Mouse (Mus musculus) MEL (cell line): ENCODE data around the gene Nubp2. TPM values are rescaled to one million over a fixed set of nuclear protein-coding genes. Genes with fewer than 3 reads are reported as not detected.
A peak's percentile ranks its signal among the peaks of the same experiment; 100 is the strongest.

Experiments used
- DNase-seq: peaks from one replicate; pipeline ENCODE4 v3.0.0; 2011; ENCODE audit warnings: low read depth, low spot score
- H3K27ac ChIP-seq: 2 replicates; pipeline ENCODE4 v1.5.1; 2012; ENCODE audit warnings: low read depth, mild to moderate bottlenecking, control low read depth, low read length, moderate library complexity; ENCODE audit not compliant: control insufficient read depth
- H3K27me3 ChIP-seq, 2 experiments: fragments of 150-350 bp in 1 of 2; sonication (generic) in 1 of 2; 2 replicates each; pipeline ENCODE4 v1.6.1; 2012; ENCODE audit warnings: low read length in 2 of 2, mild to moderate bottlenecking in 2 of 2, improper control_type of control experiment in 1 of 2, moderate library complexity in 1 of 2; ENCODE audit not compliant: insufficient read depth in 2 of 2, control insufficient read depth in 1 of 2
- H3K36me3 ChIP-seq, 2 experiments: 2 replicates each; pipeline ENCODE4 v1.6.1; 2012 to 2014; ENCODE audit warnings: low read length in 2 of 2, improper control_type of control experiment in 1 of 2, inconsistent platforms in 1 of 2, mild to moderate bottlenecking in 1 of 2; ENCODE audit not compliant: insufficient read depth in 2 of 2, control insufficient read depth in 1 of 2
- H3K4me1 ChIP-seq, 2 experiments: fragments of 150-350 bp in 1 of 2; sonication (generic) in 1 of 2; 2 replicates each; pipeline ENCODE4 v1.6.1; 2012; ENCODE audit warnings: low read length in 2 of 2, improper control_type of control experiment in 1 of 2, mild to moderate bottlenecking in 1 of 2; ENCODE audit not compliant: insufficient read depth in 2 of 2, control insufficient read depth in 1 of 2
- H3K4me3 ChIP-seq, 2 experiments: fragments of 150-350 bp in 1 of 2; sonication (generic) in 1 of 2; 2 replicates each; pipeline ENCODE4 v1.5.1; 2012; ENCODE audit warnings: low read depth in 2 of 2, low read length in 2 of 2, mild to moderate bottlenecking in 2 of 2, moderate library complexity in 2 of 2, control low read depth in 1 of 2, improper control_type of control experiment in 1 of 2; ENCODE audit not compliant: control insufficient read depth in 1 of 2, insufficient read depth in 1 of 2
- H3K79me2 ChIP-seq: 2 replicates; pipeline ENCODE4 v1.6.1; 2012; ENCODE audit warnings: mild to moderate bottlenecking, low read length, moderate library complexity; ENCODE audit not compliant: control insufficient read depth, poor library complexity, insufficient read depth
- H3K9ac ChIP-seq: 2 replicates; pipeline ENCODE4 v1.6.1; 2012; ENCODE audit warnings: low read depth, mild to moderate bottlenecking, control low read depth, low read length, moderate library complexity; ENCODE audit not compliant: control insufficient read depth, poor library complexity, severe bottlenecking
- H3K9me3 ChIP-seq: fragments of 150-350 bp; sonication (generic); replicated peaks from 2 replicates; pipeline ENCODE4 v1.6.1; 2012; ENCODE audit warnings: mild to moderate bottlenecking, low read length, improper control_type of control experiment, moderate library complexity; ENCODE audit not compliant: insufficient read depth
- BHLHE40 ChIP-seq: IDR thresholded peaks from 2 replicates; pipeline ENCODE4 v1.6.1; 2012; ENCODE audit warnings: low read depth, mild to moderate bottlenecking, inconsistent platforms, low read length, improper control_type of control experiment, borderline replicate concordance
- CHD1 ChIP-seq: IDR thresholded peaks from 2 replicates; pipeline ENCODE4 v1.6.1; 2012; ENCODE audit warnings: low read depth, mild to moderate bottlenecking, inconsistent platforms, low read length, improper control_type of control experiment
- CTCF ChIP-seq, 3 experiments: IDR thresholded peaks in 2 of 3; conservative IDR thresholded peaks in 1 of 3; 2 replicates each; pipeline ENCODE4 v1.5.1; 2011 to 2012; ENCODE audit warnings: low read length in 3 of 3, low read depth in 2 of 3, mild to moderate bottlenecking in 2 of 3, improper control_type of control experiment in 1 of 3, inconsistent platforms in 1 of 3, mixed read lengths in 1 of 3, moderate library complexity in 1 of 3; ENCODE audit not compliant: control insufficient read depth in 1 of 3, insufficient read depth in 1 of 3, poor library complexity in 1 of 3, severe bottlenecking in 1 of 3
- E2F4 ChIP-seq: IDR thresholded peaks from 2 replicates; pipeline ENCODE4 v1.6.1; 2011; ENCODE audit warnings: low read depth, low read length, improper control_type of control experiment, borderline replicate concordance
- ELF1 ChIP-seq: IDR thresholded peaks from 2 replicates; pipeline ENCODE4 v1.6.1; 2014; ENCODE audit warnings: low read depth, mild to moderate bottlenecking, inconsistent platforms, low read length, improper control_type of control experiment, moderate library complexity
- ETS1 ChIP-seq: IDR thresholded peaks from 2 replicates; pipeline ENCODE4 v1.6.1; 2012; ENCODE audit warnings: low read depth, mild to moderate bottlenecking, inconsistent platforms, low read length, improper control_type of control experiment, moderate library complexity
- GATA1 ChIP-seq: IDR thresholded peaks from 2 replicates; pipeline ENCODE4 v1.6.1; 2011; ENCODE audit warnings: low read depth, low read length, improper control_type of control experiment
- HCFC1 ChIP-seq: IDR thresholded peaks from 2 replicates; pipeline ENCODE4 v1.6.1; 2012; ENCODE audit warnings: low read depth, mild to moderate bottlenecking, inconsistent platforms, low read length, improper control_type of control experiment, moderate library complexity
- MAX ChIP-seq: IDR thresholded peaks from 2 replicates; pipeline ENCODE4 v1.6.1; 2011; ENCODE audit warnings: low read length, improper control_type of control experiment
- MAZ ChIP-seq: IDR thresholded peaks from 2 replicates; pipeline ENCODE4 v1.6.1; 2012; ENCODE audit warnings: low read depth, mild to moderate bottlenecking, inconsistent platforms, low read length, improper control_type of control experiment
- MXI1 ChIP-seq: IDR thresholded peaks from 2 replicates; pipeline ENCODE4 v1.6.1; 2011; ENCODE audit warnings: mild to moderate bottlenecking, low read depth, low read length, improper control_type of control experiment
- NRF1 ChIP-seq: IDR thresholded peaks from 2 replicates; pipeline ENCODE4 v1.6.1; 2014; ENCODE audit warnings: low read depth, mild to moderate bottlenecking, inconsistent platforms, low read length, improper control_type of control experiment, moderate library complexity; ENCODE audit not compliant: poor library complexity, insufficient read depth, severe bottlenecking
- POLR2A ChIP-seq, 2 experiments: IDR thresholded peaks; 2 replicates each; pipeline ENCODE4 v1.6.1; 2011 to 2012; ENCODE audit warnings: low read length in 2 of 2, mild to moderate bottlenecking in 2 of 2, control low read depth in 1 of 2, improper control_type of control experiment in 1 of 2, low read depth in 1 of 2, moderate library complexity in 1 of 2; ENCODE audit not compliant: control insufficient read depth in 1 of 2, insufficient read depth in 1 of 2, poor library complexity in 1 of 2
- RCOR1 ChIP-seq: IDR thresholded peaks from 2 replicates; pipeline ENCODE4 v1.6.1; 2012; ENCODE audit warnings: low read depth, mild to moderate bottlenecking, inconsistent platforms, low read length, improper control_type of control experiment
- SIN3A ChIP-seq: IDR thresholded peaks from 2 replicates; pipeline ENCODE4 v1.6.1; 2012; ENCODE audit warnings: low read length, improper control_type of control experiment, inconsistent platforms
- TBP ChIP-seq: IDR thresholded peaks from 2 replicates; pipeline ENCODE4 v1.8.0; 2011; ENCODE audit warnings: low read depth, low read length, improper control_type of control experiment
- UBTF ChIP-seq: IDR thresholded peaks from 2 replicates; pipeline ENCODE4 v1.6.1; 2012; ENCODE audit warnings: low read depth, mild to moderate bottlenecking, inconsistent platforms, low read length, improper control_type of control experiment, moderate library complexity, borderline replicate concordance; ENCODE audit not compliant: insufficient read depth
- USF1 ChIP-seq: IDR thresholded peaks from 2 replicates; pipeline ENCODE4 v1.6.1; 2014; ENCODE audit warnings: low read depth, mild to moderate bottlenecking, inconsistent platforms, low read length, improper control_type of control experiment, moderate library complexity
- ZC3H11A ChIP-seq: IDR thresholded peaks from 2 replicates; pipeline ENCODE4 v1.6.1; 2012; ENCODE audit warnings: low read depth, mild to moderate bottlenecking, inconsistent platforms, low read length, improper control_type of control experiment
- ZNF384 ChIP-seq: IDR thresholded peaks from 2 replicates; pipeline ENCODE4 v1.6.1; 2012; ENCODE audit warnings: low read depth, mild to moderate bottlenecking, inconsistent platforms, low read length, improper control_type of control experiment
- polyA plus RNA-seq, 2 experiments: library from polyadenylated mRNA; stranded (reverse) in 1 of 2; unstranded in 1 of 2; fragments of >175 nt in 1 of 2; fragments of >200 nt in 1 of 2; gene quantifications; 2 replicates each; pipeline versions ENCODE4 v1.2.1 to v1.2.4; 2012; ENCODE audit warnings: low replicate concordance in 2 of 2, low read depth in 1 of 2; ENCODE audit not compliant: insufficient read length in 2 of 2, insufficient read depth in 1 of 2, missing spikeins in 1 of 2
- total RNA-seq: library from RNA; depleted of rRNA; stranded (reverse); fragments of 300-350 nt; gene quantifications from 2 replicates; pipeline ENCODE4 v1.2.3, GENCODE M21; 2012

Gene Nubp2
- total and polyA plus RNA-seq, 3 experiments, result 141 to 191 TPM; not detected in 1

DNA sequence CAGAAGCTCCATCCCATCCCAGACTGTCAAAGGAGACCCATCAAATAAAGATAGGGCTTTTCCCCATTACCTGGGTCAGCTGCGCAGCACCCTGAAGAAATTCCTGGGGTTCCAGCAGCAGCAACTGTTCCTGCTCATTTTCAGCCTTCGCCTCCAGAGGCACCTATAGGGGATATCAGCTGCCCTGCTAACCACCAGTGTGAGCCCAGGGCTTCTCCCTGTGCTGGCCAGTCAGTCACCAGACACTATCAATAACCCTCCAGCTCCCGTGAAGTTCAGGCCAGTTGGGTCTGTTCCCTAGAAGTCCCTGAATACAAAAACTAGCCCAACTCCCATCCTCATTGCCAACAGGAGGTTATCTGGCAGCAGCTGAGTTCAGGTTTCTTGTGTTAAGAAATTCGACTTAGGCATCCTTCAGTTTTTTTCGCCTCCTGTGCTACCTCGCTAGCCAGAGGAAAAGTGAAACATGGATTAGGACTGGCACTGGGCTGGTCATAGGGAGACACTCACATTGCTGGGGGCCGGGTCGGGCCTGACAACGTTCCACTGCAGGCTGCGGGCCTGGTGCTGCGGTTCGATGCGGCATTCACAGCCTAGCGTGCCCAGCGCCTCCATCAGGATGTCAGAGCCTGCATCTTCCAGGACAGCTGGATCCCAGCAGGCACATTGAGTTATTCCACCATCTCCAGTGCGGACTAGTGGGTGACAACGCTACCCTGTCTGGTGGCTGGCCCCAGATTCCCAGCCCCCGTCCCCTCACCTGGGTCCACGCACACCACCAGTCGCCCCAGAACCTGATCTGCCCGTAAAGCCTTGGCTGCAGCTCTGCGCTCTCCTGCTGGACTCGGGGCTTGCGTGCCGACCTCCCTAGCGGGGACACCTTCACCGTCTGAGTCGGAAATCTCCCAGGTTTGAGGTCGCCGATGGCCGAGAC is 8.2 kb upstream of the Nubp2 start:
- Histone ChIP-seq H3K36me3 (peaks cover 0 to 7% of the 10 kb centered on the region in 2 experiments; a peak in 2 of 4 replicates), H3K4me1 (peaks cover 0 to 16% of the 10 kb centered on the region in 2 experiments; a peak in 2 of 4 replicates), H3K4me3 (peak overlapping the region; percentile 80 to 94), H3K79me2 (peaks cover 34% of the 10 kb centered on the region), H3K9ac (peak overlapping the region; percentile 95), H3K27ac (peak overlapping the region; percentile 65), H3K27me3 (no peaks in the 10 kb centered on the region), H3K9me3 (no peaks in the 10 kb centered on the region)
- TF ChIP-seq USF1, result no peak
- no peak for TF ChIP-seq CHD1
- TF ChIP-seq MAZ, result no peak
- TF ChIP-seq CTCF (IDR thresholded peaks at IDR 0.05 in 2 of 3, conservative IDR thresholded peaks at IDR 0.05 in 1 of 3; ENCODE audit: control insufficient read depth in 1 of 3, insufficient read depth in 1 of 3, low read depth in 2 of 3, low read length in 3 of 3, poor library complexity in 1 of 3, severe bottlenecking in 1 of 3), result no peak; a peak in 1 of 6 replicates
- no peak for TF ChIP-seq ZNF384
- TF ChIP-seq ETS1, result no peak
- TF ChIP-seq ZC3H11A, result no peak
- no peak for TF ChIP-seq MXI1
- no peak for TF ChIP-seq RCOR1
- no peak for TF ChIP-seq BHLHE40
- no peak for TF ChIP-seq TBP
- TF ChIP-seq SIN3A, result no peak
- TF ChIP-seq GATA1, result no peak
- TF ChIP-seq NRF1, result no peak
- no peak for TF ChIP-seq UBTF
- no peak for TF ChIP-seq HCFC1
- TF ChIP-seq E2F4, result no peak
- TF ChIP-seq MAX, result no peak
- no peak for TF ChIP-seq ELF1
- no peak for TF ChIP-seq POLR2A (IDR thresholded peaks at IDR 0.05; ENCODE audit: control insufficient read depth in 1 of 2, insufficient read depth in 1 of 2, low read depth in 1 of 2, low read length in 2 of 2, poor library complexity in 1 of 2)
- no peak for DNase-seq
